Mouse (Mus musculus): ENCODE results near the gene Macrod1.

- TF ChIP-seq CTCF (IDR thresholded peaks at IDR 0.05; ENCODE audit: control insufficient read depth, insufficient read depth, low read length) (no peak), POLR2A (IDR thresholded peaks at IDR 0.05; ENCODE audit: borderline replicate concordance, control insufficient read depth, low read depth, low read length) (no peak)
Measured at GRCm38 (mm10) chr19:7013984-7014383, 42.6 kb upstream of the Macrod1 start.
